11 mouse cellular contexts compared by ENCODE assay signal in the genomic region with DNA sequence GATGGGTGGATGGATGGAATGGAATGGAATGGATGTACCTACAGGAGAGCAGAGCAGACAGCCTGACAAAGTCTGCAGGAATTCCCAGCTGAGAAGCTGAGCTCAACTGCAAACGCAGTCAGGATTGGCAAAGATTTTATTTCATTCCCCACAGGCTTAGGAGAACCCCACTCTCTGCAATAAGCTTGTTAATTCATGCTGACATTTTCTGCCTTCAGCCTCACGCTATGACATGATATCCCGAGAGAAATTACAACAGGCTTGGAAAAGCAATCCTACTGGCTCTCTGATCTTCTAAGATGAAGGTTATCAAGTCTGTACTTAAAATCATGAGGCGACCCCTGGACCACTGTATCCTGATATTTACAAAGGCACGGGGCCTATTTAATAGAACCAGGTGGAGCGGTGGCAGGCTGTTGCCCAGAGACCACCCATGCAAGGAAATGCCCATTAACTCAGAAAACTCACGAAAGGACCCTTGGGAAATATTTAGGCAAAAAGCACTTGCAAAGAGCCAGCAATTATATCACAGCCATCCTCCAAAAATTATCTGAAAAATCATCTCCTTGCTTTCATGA. TPM values are rescaled to one million over a fixed set of nuclear protein-coding genes. Genes with fewer than 3 reads are reported as not detected.
DNase-seq lines count a peak whose midpoint lies in the region; ATAC-seq lines count a peak whose summit lies in the region.
"Had no signal": no experiment of that assay in that cellular context is flagged by ENCODE, and none has a peak within 500 bp of the region (broad histone marks: within the 10 kb centered on the region; RNA-seq: fewer than 3 reads in every experiment).

No protein-coding gene starts in this region.

- WGBS in forebrain, embryonic 12.5 days: 62% methylated on average over 7 of the region's 7 CpGs
- 85% methylated on average over 7 of the region's 7 CpGs for WGBS in forebrain, embryonic 10.5 days
- WGBS in hindbrain, embryonic 16.5 days: 48% methylated on average over 7 of the region's 7 CpGs
- 50% methylated on average over 7 of the region's 7 CpGs for WGBS in neural tube, embryonic 14.5 days
- WGBS in kidney, embryonic 14.5 days: 65% methylated on average over 7 of the region's 7 CpGs

- H3K9me3 ChIP-seq in forebrain, embryonic 12.5 days: no peaks in the 10 kb centered on the region
- no peaks in the 10 kb centered on the region for H3K9me3 ChIP-seq in forebrain, embryonic 10.5 days
- H3K9me3 ChIP-seq in hindbrain, embryonic 16.5 days (ENCODE audit: control insufficient read depth, low read length): no peaks in the 10 kb centered on the region
- H3K9me3 ChIP-seq in neural tube, embryonic 14.5 days (ENCODE audit: control insufficient read depth, low read length): no peaks in the 10 kb centered on the region
- H3K9me3 ChIP-seq in kidney, embryonic 14.5 days (ENCODE audit: control insufficient read depth, low read length): no peaks in the 10 kb centered on the region

- H3K36me3 ChIP-seq in forebrain, embryonic 12.5 days (replicated peaks): no peaks in the 10 kb centered on the region
- H3K36me3 ChIP-seq in forebrain, embryonic 10.5 days (replicated peaks): no peaks in the 10 kb centered on the region
- H3K36me3 ChIP-seq in hindbrain, embryonic 16.5 days (ENCODE audit: control insufficient read depth, insufficient read depth, low read length): no peaks in the 10 kb centered on the region
- H3K36me3 ChIP-seq in neural tube, embryonic 14.5 days (ENCODE audit: control insufficient read depth, insufficient read depth, low read length): no peaks in the 10 kb centered on the region
- H3K36me3 ChIP-seq in kidney, embryonic 14.5 days (ENCODE audit: control insufficient read depth, insufficient read depth, low read length): no peaks in the 10 kb centered on the region

- peaks cover 10% of the 10 kb centered on the region for H3K4me1 ChIP-seq in forebrain, embryonic 12.5 days
- peaks cover 14% of the 10 kb centered on the region for H3K4me1 ChIP-seq in forebrain, embryonic 10.5 days
- H3K4me1 ChIP-seq in hindbrain, embryonic 16.5 days (ENCODE audit: control insufficient read depth, insufficient read depth, low read depth, low read length): peaks cover 6% of the 10 kb centered on the region; the same call in 1 of the 2 replicates
- 0 out of 2 replicates have a peak, but pooled peaks cover 3% of the 10 kb centered on the region for H3K4me1 ChIP-seq in neural tube, embryonic 14.5 days (ENCODE audit: control insufficient read depth, insufficient read depth, low read length)
- H3K4me1 ChIP-seq in kidney, embryonic 14.5 days (ENCODE audit: control insufficient read depth, insufficient read depth, low read length): no peaks in the 10 kb centered on the region

- H3K4me3 ChIP-seq in forebrain, embryonic 12.5 days (replicated peaks): no peak overlapping the region
- no peak overlapping the region for H3K4me3 ChIP-seq in forebrain, embryonic 10.5 days
- peak overlapping the region; percentile 33 for H3K4me3 ChIP-seq in hindbrain, embryonic 16.5 days (ENCODE audit: low read length)
- H3K4me3 ChIP-seq in neural tube, embryonic 14.5 days (ENCODE audit: low read depth, low read length): no peak overlapping the region
- H3K4me3 ChIP-seq in kidney, embryonic 14.5 days (ENCODE audit: low read length): no peak overlapping the region

- ATAC-seq in forebrain, embryonic 12.5 days (ENCODE audit: low FRiP score): peak; percentile 54
- peak; percentile 64 for ATAC-seq in hindbrain, embryonic 16.5 days
- 0 out of 2 replicates have a peak, but pooled peaks have one; percentile 28 for ATAC-seq in neural tube, embryonic 14.5 days (ENCODE audit: low read depth)
- no peak for ATAC-seq in kidney, embryonic 14.5 days (ENCODE audit: low FRiP score, low TSS enrichment)

- no peak for DNase-seq in forebrain, embryonic 10.5 days (ENCODE audit: extremely low spot score, low spot score)
- DNase-seq in left cerebral cortex, adult 18-20 months (ENCODE audit: low spot score in 2 of 2): peak; percentile 2 to 6
- no peak for DNase-seq in left cerebral cortex, adult 11 months (ENCODE audit: low spot score)
- DNase-seq in ovary, postnatal 10 days (ENCODE audit: low spot score): no peak
- DNase-seq: cerebellum, adult 9-11 months; gastrocnemius, postnatal 25 days; thymus, postnatal 4 days had no signal

- no peak overlapping the region for H3K27ac ChIP-seq in forebrain, embryonic 12.5 days
- H3K27ac ChIP-seq in forebrain, embryonic 10.5 days: no peak overlapping the region
- peak overlapping the region; percentile 16 for H3K27ac ChIP-seq in hindbrain, embryonic 16.5 days (ENCODE audit: low read depth, low read length)
- H3K27ac ChIP-seq in neural tube, embryonic 14.5 days (ENCODE audit: low read depth, low read length): peak overlapping the region; percentile 2; the same call in 1 of the 2 replicates
- H3K27ac ChIP-seq in kidney, embryonic 14.5 days (ENCODE audit: low read depth, low read length): no peak overlapping the region

- no peaks in the 10 kb centered on the region for H3K27me3 ChIP-seq in forebrain, embryonic 12.5 days
- no peaks in the 10 kb centered on the region; the same call in 1 of the 2 replicates for H3K27me3 ChIP-seq in forebrain, embryonic 10.5 days (ENCODE audit: poor library complexity, severe bottlenecking)
- no peaks in the 10 kb centered on the region for H3K27me3 ChIP-seq in hindbrain, embryonic 16.5 days (replicated peaks; ENCODE audit: control insufficient read depth, insufficient read depth, low read length)
- no peaks in the 10 kb centered on the region for H3K27me3 ChIP-seq in neural tube, embryonic 14.5 days (ENCODE audit: control insufficient read depth, insufficient read depth, low read length)
- H3K27me3 ChIP-seq in kidney, embryonic 14.5 days (ENCODE audit: control insufficient read depth, insufficient read depth, low read length): no peaks in the 10 kb centered on the region

- peak overlapping the region; percentile 45 for H3K4me2 ChIP-seq in forebrain, embryonic 12.5 days
- H3K4me2 ChIP-seq in hindbrain, embryonic 16.5 days (ENCODE audit: low read length): peak overlapping the region; percentile 52
- H3K4me2 ChIP-seq in neural tube, embryonic 14.5 days (ENCODE audit: low read depth, low read length): peak overlapping the region; percentile 32; the same call in 1 of the 2 replicates
- H3K4me2 ChIP-seq in kidney, embryonic 14.5 days (replicated peaks; ENCODE audit: low read depth, low read length): no peak overlapping the region; the same call in 1 of the 2 replicates

- no peak overlapping the region for H3K9ac ChIP-seq in forebrain, embryonic 12.5 days
- peak overlapping the region; percentile 35; the same call in 1 of the 2 replicates for H3K9ac ChIP-seq in hindbrain, embryonic 16.5 days (ENCODE audit: low read depth, low read length)
- H3K9ac ChIP-seq in neural tube, embryonic 14.5 days (replicated peaks; ENCODE audit: low read depth, low read length): no peak overlapping the region
- H3K9ac ChIP-seq in kidney, embryonic 14.5 days (ENCODE audit: low read depth, low read length): no peak overlapping the region

RNA-seq across cellular contexts. Expression of a gene that starts 13.1 kb away (rescaled TPM):
- polyA plus RNA-seq in forebrain, embryonic 12.5 days (2016; fragmentation: Nextera tagmentation; extraction: Ambion mirVana): 0.36 TPM in 1 of 2 replicates, not detected in the other
- not detected in 2 replicates for polyA plus RNA-seq in forebrain, embryonic 10.5 days (2016; fragmentation: Nextera tagmentation; extraction: Ambion mirVana)
- total RNA-seq in left cerebral cortex, adult 18-20 months (2021): 100 to 1,000 TPM; 118 to 137 TPM
- 2.2 and 2.4 TPM in 2 replicates for polyA plus RNA-seq in hindbrain, embryonic 16.5 days (2015; fragmentation: Nextera tagmentation; extraction: Ambion mirVana)
- 1.2 and 1.4 TPM in 2 replicates for polyA plus RNA-seq in neural tube, embryonic 14.5 days (2014; fragmentation: Nextera tagmentation; extraction: Ambion mirVana)
- not detected in 2 replicates for polyA plus RNA-seq in kidney, embryonic 14.5 days (2014; fragmentation: Nextera tagmentation; extraction: Ambion mirVana)

Comparison
In these comparisons a context has a peak if more than half of its experiments do, and no peak if none do; other contexts are left out.
1. DNase-seq: peak in left cerebral cortex, adult 18-20 months (2 of 2); none in forebrain, embryonic 10.5 days (single experiment), left cerebral cortex, adult 11 months (single experiment) and ovary, postnatal 10 days (single experiment).
2. H3K27ac ChIP-seq: peak in hindbrain, embryonic 16.5 days (single experiment) and neural tube, embryonic 14.5 days (single experiment); none in forebrain, embryonic 12.5 days (single experiment), forebrain, embryonic 10.5 days (single experiment) and kidney, embryonic 14.5 days (single experiment).